Mouse (Mus musculus) monocyte, adult 2 months (primary cell): Measurements from ENCODE around the gene Mrps2.
"Not testable (repeated sequence)": the region's sequence is repeated elsewhere in the genome, so short reads cannot be mapped to it uniquely, and the experiment has no call there.

Experiments
- DNase-seq, 2 experiments: peaks; one replicate each; pipeline ENCODE4 v3.0.0; 2022; ENCODE audit warnings: low spot score in 2 of 2, low read depth in 1 of 2

The Mrps2 gene

GRCm38 (mm10) chr2:28470591-28470990 lies 2.7 kb downstream of the Mrps2 start:
- DNase-seq, result no peak

- not testable (repeated sequence) for DNase-seq
Measured at GRCm38 (mm10) chr2:28472011-28472410, 4.1 kb downstream of the Mrps2 start.

- not testable (repeated sequence) for DNase-seq
Measured at GRCm38 (mm10) chr2:28477993-28478392, 10.1 kb downstream of the Mrps2 start.

- no peak for DNase-seq
Measured at GRCm38 (mm10) chr2:28479208-28480204, 11.6 kb downstream of the Mrps2 start.

- DNase-seq, result no peak
Measured at GRCm38 (mm10) chr2:28483861-28484260, 16.0 kb downstream of the Mrps2 start.

GRCm38 (mm10) chr2:28494521-28494920 lies 26.7 kb downstream of the Mrps2 start:
- no peak for DNase-seq

- DNase-seq, result peak; percentile 68 to 73
Measured at GRCm38 (mm10) chr2:28495207-28495756, 27.4 kb downstream of the Mrps2 start.

GRCm38 (mm10) chr2:28495801-28496595 lies 28.1 kb downstream of the Mrps2 start:
- no peak for DNase-seq

- no peak for DNase-seq
Measured at GRCm38 (mm10) chr2:28496671-28497070, 28.8 kb downstream of the Mrps2 start, which contains the start of gene Gbgt1. Gbgt1 (plus strand) TSS chr2:28496891.

GRCm38 (mm10) chr2:28497561-28497960 lies 29.7 kb downstream of the Mrps2 start:
- DNase-seq, result no peak

GRCm38 (mm10) chr2:28498431-28498830 lies 30.6 kb downstream of the Mrps2 start:
- DNase-seq, result peak in 1 of 2 experiments; percentile 29

- DNase-seq, result no peak
Measured at GRCm38 (mm10) chr2:28502987-28503386, 35.1 kb downstream of the Mrps2 start.

- DNase-seq, result no peak
Measured at GRCm38 (mm10) chr2:28504676-28505075, 36.8 kb downstream of the Mrps2 start.

GRCm38 (mm10) chr2:28505795-28506194 lies 37.9 kb downstream of the Mrps2 start, which contains the start of gene Gm10134:
Gm10134 (plus strand) TSS chr2:28506095.
- DNase-seq, result no peak

GRCm38 (mm10) chr2:28506291-28506690 lies 38.4 kb downstream of the Mrps2 start:
- no peak for DNase-seq

- DNase-seq, result not testable (repeated sequence)
Measured at GRCm38 (mm10) chr2:28511600-28511999, 43.7 kb downstream of the Mrps2 start.

- DNase-seq, result no peak
Measured at GRCm38 (mm10) chr2:28512798-28513401, 45.0 kb downstream of the Mrps2 start, which contains the start of gene Ralgds. Ralgds (plus strand) TSS chr2:28513125.

- DNase-seq, result no peak
Measured at GRCm38 (mm10) chr2:28513431-28514370, 45.8 kb downstream of the Mrps2 start.

GRCm38 (mm10) chr2:28514489-28514888 lies 46.6 kb downstream of the Mrps2 start:
- DNase-seq, result peak; percentile 45 to 76
